Mouse (Mus musculus) olfactory bulb, adult 2 months (tissue): ENCODE results near the gene Ptprg.

Experiments used
- CTCF ChIP-seq: fragments of 200-500 bp; IDR thresholded peaks from 2 replicates; pipeline ENCODE4 v1.5.1; 2012; ENCODE audit warnings: low read depth, mild to moderate bottlenecking, low read length, moderate library complexity; ENCODE audit not compliant: insufficient read depth
- POLR2A ChIP-seq: fragments of 200-500 bp; IDR thresholded peaks from 2 replicates; pipeline ENCODE4 v1.6.1; 2012; ENCODE audit warnings: mild to moderate bottlenecking, low read depth, low read length, moderate library complexity; ENCODE audit not compliant: insufficient read depth

DNA sequence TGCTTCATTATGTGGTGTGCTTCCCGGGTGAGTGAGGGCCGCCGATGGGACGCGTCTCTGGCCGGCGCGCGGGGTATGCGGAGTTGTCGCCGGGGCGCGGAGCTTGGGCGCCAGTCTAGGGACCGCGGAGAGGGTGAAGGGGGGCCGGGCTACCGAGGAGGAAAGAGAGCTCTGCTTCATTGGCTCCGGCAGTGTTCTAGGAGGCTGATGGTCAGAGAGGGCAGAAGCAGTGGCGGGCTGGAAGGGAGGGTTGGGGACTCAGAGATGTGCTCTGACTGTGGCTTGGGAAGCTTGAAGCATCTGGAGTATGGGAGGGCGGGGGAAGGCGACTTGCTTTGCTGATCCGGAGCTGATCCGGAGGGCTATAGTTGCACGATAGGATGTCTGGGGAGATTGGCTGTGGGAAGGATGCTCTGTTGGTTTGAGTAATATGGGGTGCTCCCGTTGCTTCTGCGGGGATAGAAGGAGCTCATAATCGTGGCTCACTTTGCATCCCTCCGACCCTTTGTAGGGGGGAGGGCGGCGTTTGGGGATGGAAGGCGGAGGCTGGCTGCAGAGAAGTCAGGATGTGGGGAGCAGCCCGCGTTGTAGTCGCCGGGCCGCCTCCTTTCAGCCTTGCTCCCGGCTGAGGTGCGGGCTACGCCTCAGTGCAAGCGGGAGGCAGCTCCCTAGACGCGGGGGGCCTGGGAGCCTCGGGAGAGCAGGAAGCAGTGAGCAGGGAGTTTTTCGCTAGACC, 1.1 kb downstream of the Ptprg start:
- TF ChIP-seq CTCF (no peak), POLR2A (no peak)
